Mouse (Mus musculus) intestine, embryonic 15.5 days (tissue): Measurements from ENCODE around the gene 1700029I15Rik. TPM values are rescaled to one million over a fixed set of nuclear protein-coding genes. Genes with fewer than 3 reads are reported as not detected.

Experiments used
- ATAC-seq: fragments of 200-750 bp; cut with Nextera tagmentation; 2 replicates; pipeline ENCODE4 v1.8.0; 2017; ENCODE audit warnings: moderate TSS enrichment, moderate library complexity
- H3K27ac ChIP-seq: fragments of 300-500 bp; sonication (generic); 2 replicates; pipeline ENCODE4 v1.5.1; 2015; ENCODE audit warnings: mild to moderate bottlenecking, inconsistent platforms
- H3K27me3 ChIP-seq: fragments of 300-500 bp; sonication (generic); replicated peaks from 2 replicates; pipeline ENCODE4 v1.6.1; 2015; ENCODE audit warnings: inconsistent platforms
- H3K36me3 ChIP-seq: fragments of 300-500 bp; sonication (generic); 2 replicates; pipeline ENCODE4 v1.6.1; 2015; ENCODE audit warnings: inconsistent platforms
- H3K4me1 ChIP-seq: fragments of 300-500 bp; sonication (generic); replicated peaks from 2 replicates; pipeline ENCODE4 v1.6.1; 2015; ENCODE audit warnings: inconsistent platforms
- H3K4me2 ChIP-seq: fragments of 300-500 bp; sonication (generic); replicated peaks from 2 replicates; pipeline ENCODE4 v1.6.1; 2015; ENCODE audit warnings: mild to moderate bottlenecking, inconsistent platforms
- H3K4me3 ChIP-seq: fragments of 300-500 bp; sonication (generic); replicated peaks from 2 replicates; pipeline ENCODE4 v1.5.1; 2015; ENCODE audit warnings: inconsistent platforms
- H3K9ac ChIP-seq: fragments of 300-500 bp; sonication (generic); 2 replicates; pipeline ENCODE4 v1.6.1; 2015; ENCODE audit warnings: inconsistent platforms
- H3K9me3 ChIP-seq: fragments of 300-500 bp; sonication (generic); 2 replicates; pipeline ENCODE4 v1.6.1; 2016; ENCODE audit warnings: inconsistent platforms
- WGBS: fragments of 180-500 bp; shearing (Covaris S2); methylation state at CpG from one replicate; pipeline ENCODE4 v1.1.7; 2015; 5-methylcytosine and 5-hydroxymethylcytosine counted together
- polyA plus RNA-seq: library from polyadenylated mRNA; unstranded; fragments of >200 nt; fragmentation: Nextera tagmentation; extraction: Ambion mirVana; gene quantifications from 2 replicates; pipeline ENCODE4 v1.2.1, GENCODE M21; 2015

The 1700029I15Rik gene
- polyA plus RNA-seq, 1 experiment from 2014 or later: 2.9 TPM

GRCm38 (mm10) chr2:92423702-92424461 lies 41.5 kb downstream of the 1700029I15Rik start:
- Histone ChIP-seq H3K4me3 (no peak overlapping the region), H3K4me1 (peaks cover 42% of the 10 kb centered on the region), H3K27me3 (no peaks in the 10 kb centered on the region), H3K27ac (0 out of 2 replicates have a peak overlapping the region, but pooled peaks have one; percentile 68), H3K36me3 (peaks cover 32% of the 10 kb centered on the region), H3K4me2 (no peak overlapping the region), H3K9ac (no peak overlapping the region), H3K9me3 (no peaks in the 10 kb centered on the region)
- 0 out of 2 replicates have a peak, but pooled peaks have one; percentile 10 for ATAC-seq
- WGBS: 80% methylated on average over 9 of the region's 9 CpGs

GRCm38 (mm10) chr2:92424462-92425308 lies 42.3 kb downstream of the 1700029I15Rik start:
- Histone ChIP-seq H3K9ac (no peak overlapping the region), H3K9me3 (no peaks in the 10 kb centered on the region), H3K36me3 (peaks cover 28% of the 10 kb centered on the region), H3K4me1 (peaks cover 42% of the 10 kb centered on the region), H3K4me2 (no peak overlapping the region), H3K27ac (peak overlapping the region; percentile 68), H3K4me3 (no peak overlapping the region), H3K27me3 (no peaks in the 10 kb centered on the region)
- WGBS: 64% methylated on average over 9 of the region's 9 CpGs
- peak; percentile 51 for ATAC-seq

DNA sequence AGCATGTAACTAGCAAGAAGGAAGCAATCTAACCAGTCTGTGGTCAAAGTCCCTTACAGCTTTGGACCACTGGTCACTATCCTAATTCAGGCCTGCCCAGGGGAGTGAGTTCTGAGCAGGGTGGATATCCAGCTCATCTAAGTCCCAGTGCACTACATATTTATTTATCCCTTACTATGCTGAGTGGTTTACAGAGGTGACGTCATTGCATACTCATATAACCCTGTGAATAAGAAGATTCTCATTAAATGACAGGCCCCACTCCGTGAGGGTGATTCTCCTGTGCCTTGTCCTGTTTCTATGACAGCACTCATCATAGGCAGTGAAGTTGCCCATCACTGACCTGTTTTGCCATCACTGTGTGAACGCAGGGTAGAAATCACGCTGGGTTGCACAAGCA lies 43.0 kb downstream of the 1700029I15Rik start:
- H3K4me1 ChIP-seq: peaks cover 42% of the 10 kb centered on the region
- no peaks in the 10 kb centered on the region for H3K27me3 ChIP-seq
- peak overlapping the region; percentile 68; the same call in 1 of the 2 replicates for H3K27ac ChIP-seq
- H3K9ac ChIP-seq: no peak overlapping the region
- peaks cover 25% of the 10 kb centered on the region for H3K36me3 ChIP-seq
- H3K4me2 ChIP-seq: no peak overlapping the region
- H3K4me3 ChIP-seq: no peak overlapping the region
- 78% methylated on average over 4 of the region's 4 CpGs for WGBS
- H3K9me3 ChIP-seq: no peaks in the 10 kb centered on the region
- 0 out of 2 replicates have a peak, but pooled peaks have one; percentile 1 for ATAC-seq

DNA sequence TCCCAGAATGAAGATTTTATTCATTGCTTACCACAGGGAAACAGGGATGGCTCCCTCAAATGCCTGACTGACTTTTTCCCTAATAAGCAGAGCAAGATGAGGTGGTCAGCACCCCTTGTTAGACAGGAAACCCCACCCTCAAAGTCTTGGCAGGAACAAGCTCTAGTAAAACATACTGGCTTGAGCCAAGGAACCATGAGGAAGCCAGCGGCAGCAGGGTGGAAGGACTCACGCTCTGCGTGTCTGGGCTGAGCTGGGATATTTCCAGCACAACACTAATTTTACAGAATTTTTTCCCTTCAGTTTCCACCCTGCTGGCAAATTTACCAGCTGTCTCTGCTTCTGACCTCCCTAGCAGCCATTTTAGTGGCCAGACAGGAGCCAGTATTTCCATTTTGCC lies 44.1 kb downstream of the 1700029I15Rik start:
- no peaks in the 10 kb centered on the region for H3K9me3 ChIP-seq
- H3K9ac ChIP-seq: no peak overlapping the region
- WGBS: 61% methylated on average over 3 of the region's 3 CpGs
- H3K4me1 ChIP-seq: peaks cover 50% of the 10 kb centered on the region
- peaks cover 25% of the 10 kb centered on the region for H3K36me3 ChIP-seq
- no peak overlapping the region for H3K4me3 ChIP-seq
- no peak for ATAC-seq
- no peak overlapping the region for H3K4me2 ChIP-seq
- H3K27ac ChIP-seq: peak overlapping the region; percentile 38; the same call in 1 of the 2 replicates
- H3K27me3 ChIP-seq: no peaks in the 10 kb centered on the region

DNA sequence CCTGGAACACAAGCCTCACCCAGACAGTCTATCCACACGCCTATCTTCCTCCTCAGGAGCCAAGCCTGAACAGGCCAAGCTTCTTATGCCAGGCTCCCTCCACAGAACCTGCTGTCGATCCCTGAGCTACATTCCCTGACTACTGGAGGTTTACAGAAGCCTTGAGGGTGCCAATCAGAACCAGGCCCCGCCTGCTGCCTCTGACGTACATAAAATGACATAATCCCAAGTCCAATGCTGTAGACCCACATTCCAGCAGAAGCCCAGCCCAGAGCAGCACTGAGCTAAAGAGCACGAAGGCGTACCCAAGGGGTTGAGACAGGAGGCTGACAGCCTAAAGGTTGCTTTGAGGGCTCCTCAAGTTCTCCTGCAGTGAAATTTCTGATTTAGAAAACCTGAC lies 45.5 kb downstream of the 1700029I15Rik start:
- H3K4me1 ChIP-seq: peaks cover 63% of the 10 kb centered on the region
- WGBS: 32% methylated on average over 6 of the region's 6 CpGs

GRCm38 (mm10) chr2:92430089-92430488 lies 47.8 kb downstream of the 1700029I15Rik start:
- 67% methylated on average over 2 of the region's 2 CpGs for WGBS
- H3K4me3 ChIP-seq: no peak overlapping the region
- no peaks in the 10 kb centered on the region for H3K36me3 ChIP-seq
- peaks cover 50% of the 10 kb centered on the region for H3K4me1 ChIP-seq
- no peaks in the 10 kb centered on the region for H3K27me3 ChIP-seq
- H3K4me2 ChIP-seq: no peak overlapping the region
- H3K9me3 ChIP-seq: no peaks in the 10 kb centered on the region
- no peak overlapping the region for H3K9ac ChIP-seq
- ATAC-seq: no peak
- H3K27ac ChIP-seq: no peak overlapping the region

More for the DNA sequence above, 45.5 kb downstream of the 1700029I15Rik start:
- Histone ChIP-seq H3K27me3 (no peaks in the 10 kb centered on the region), H3K9ac (no peak overlapping the region), H3K36me3 (peaks cover 15% of the 10 kb centered on the region; the same call in 1 of the 2 replicates), H3K27ac (peak overlapping the region; percentile 54; the same call in 1 of the 2 replicates), H3K4me3 (no peak overlapping the region), H3K9me3 (no peaks in the 10 kb centered on the region), H3K4me2 (no peak overlapping the region)
- ATAC-seq: peak; percentile 85

- peak; percentile 16; the same call in 1 of the 2 replicates for ATAC-seq
- no peak overlapping the region for H3K9ac ChIP-seq
Measured at GRCm38 (mm10) chr2:92430723-92431541, 48.6 kb downstream of the 1700029I15Rik start.

DNA sequence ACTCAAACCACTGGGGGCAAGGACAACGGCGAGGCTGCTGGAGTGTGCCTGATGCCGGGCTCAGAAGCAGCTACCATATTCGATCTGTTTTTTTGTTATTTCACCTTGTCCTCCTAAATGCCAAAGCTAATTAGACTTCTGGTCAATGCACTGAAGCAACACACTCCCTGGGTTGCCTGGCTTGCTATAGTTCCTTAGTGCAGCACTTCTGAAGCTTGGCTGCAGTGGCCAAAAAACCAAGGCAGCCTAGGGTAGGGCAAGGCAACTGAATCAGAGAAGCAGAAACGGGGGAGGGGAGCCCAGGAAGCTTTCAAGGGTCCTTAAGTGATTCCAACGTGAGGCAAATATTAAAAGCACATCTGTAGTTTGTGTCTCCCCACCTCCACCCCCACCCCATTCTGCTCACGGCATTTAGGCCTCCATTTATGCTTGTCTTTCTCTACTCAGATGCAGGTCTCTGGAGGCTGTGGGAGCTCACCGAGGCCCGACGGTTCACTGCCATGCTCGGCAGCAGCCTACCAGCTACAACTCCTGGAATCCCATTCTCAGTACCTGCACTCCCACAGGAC lies 49.4 kb downstream of the 1700029I15Rik start:
- Histone ChIP-seq H3K4me2 (peak overlapping the region; percentile 83), H3K9ac (no peak overlapping the region), H3K9me3 (no peaks in the 10 kb centered on the region), H3K36me3 (no peaks in the 10 kb centered on the region), H3K4me3 (peak overlapping the region; percentile 84), H3K27ac (no peak overlapping the region), H3K4me1 (peaks cover 36% of the 10 kb centered on the region), H3K27me3 (no peaks in the 10 kb centered on the region)
- no peak for ATAC-seq
- WGBS: 35% methylated on average over 11 of the region's 11 CpGs

More at GRCm38 (mm10) chr2:92430723-92431541, 48.6 kb downstream of the 1700029I15Rik start:
- Histone ChIP-seq H3K9me3 (no peaks in the 10 kb centered on the region), H3K36me3 (no peaks in the 10 kb centered on the region), H3K27ac (no peak overlapping the region), H3K4me1 (peaks cover 44% of the 10 kb centered on the region), H3K27me3 (no peaks in the 10 kb centered on the region), H3K4me3 (peak overlapping the region; percentile 84), H3K4me2 (peak overlapping the region; percentile 83)
- WGBS: 61% methylated on average over 21 of the region's 21 CpGs

GRCm38 (mm10) chr2:92432299-92433295 lies 50.3 kb downstream of the 1700029I15Rik start:
- Histone ChIP-seq H3K4me2 (peak overlapping the region; percentile 83), H3K27ac (no peak overlapping the region), H3K4me3 (peak overlapping the region; percentile 84), H3K36me3 (no peaks in the 10 kb centered on the region), H3K4me1 (peaks cover 34% of the 10 kb centered on the region), H3K27me3 (no peaks in the 10 kb centered on the region), H3K9me3 (no peaks in the 10 kb centered on the region), H3K9ac (peak overlapping the region; percentile 88)
- ATAC-seq: no peak
- 39% methylated on average over 17 of the region's 17 CpGs for WGBS

DNA sequence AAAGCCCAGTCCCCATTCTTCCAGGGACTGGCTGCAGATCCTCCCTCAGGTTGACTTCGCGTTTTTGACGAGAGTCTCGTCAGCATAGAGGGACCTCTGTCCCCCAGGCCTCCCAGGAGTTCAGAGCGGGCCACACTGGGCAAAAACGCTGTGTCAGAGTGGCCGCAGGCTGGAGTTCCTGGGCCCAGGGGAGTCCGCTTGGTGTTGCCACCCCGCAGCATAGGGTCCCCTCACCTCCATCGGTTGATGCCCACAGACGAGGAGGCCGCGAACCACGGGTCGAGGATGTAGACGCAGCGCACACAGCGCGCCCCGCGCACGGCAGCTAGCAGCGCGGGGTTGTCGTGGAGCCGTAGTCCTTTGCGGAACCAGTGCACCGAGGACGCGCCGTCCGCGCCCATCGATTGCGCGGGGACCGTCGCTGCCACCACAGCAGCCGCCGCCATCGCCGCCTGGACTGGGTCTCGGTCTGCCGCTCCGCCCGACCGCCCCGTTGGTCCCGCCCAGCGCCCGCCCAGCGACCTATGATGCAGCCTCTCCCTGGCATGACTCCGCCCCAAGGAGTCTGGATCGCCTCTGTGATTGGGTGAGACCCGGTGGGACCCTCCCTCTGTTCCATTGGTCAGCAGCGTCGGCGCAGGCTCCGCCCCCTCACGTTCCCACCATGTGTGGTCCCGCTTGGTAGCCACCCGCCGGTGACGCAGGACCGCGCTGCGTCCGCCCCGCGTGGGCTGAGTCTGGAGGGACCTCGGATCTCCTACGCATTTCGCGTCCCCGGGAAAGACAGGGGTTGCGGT lies 51.4 kb downstream of the 1700029I15Rik start, which contains the start of gene Cry2:
Cry2 (minus strand) TSS at position 466 of the 797 bp plus-strand sequence.
- Histone ChIP-seq H3K9me3 (no peaks in the 10 kb centered on the region), H3K27me3 (no peaks in the 10 kb centered on the region), H3K27ac (peak within 1 kb of the TSS; percentile 38; the same call in 1 of the 2 replicates), H3K9ac (peak within 1 kb of the TSS; percentile 88), H3K4me2 (peak within 1 kb of the TSS; percentile 83), H3K36me3 (no peaks in the 10 kb centered on the region), H3K4me1 (peaks cover 24% of the 10 kb centered on the region), H3K4me3 (peak within 1 kb of the TSS; percentile 84)
- under 1% methylated on average over 59 of the region's 76 CpGs for WGBS
- ATAC-seq: peak; percentile 99
